Mouse (Mus musculus): ENCODE measurements around the gene Yipf2. TPM values are rescaled to one million over a fixed set of nuclear protein-coding genes. Genes with fewer than 3 reads are reported as not detected.
A peak's percentile ranks its signal among the peaks of the same experiment; 100 is the strongest.

The Yipf2 gene
- polyA plus RNA-seq, 1 experiment from 2014 or later: 30.2 TPM

- no peak for ATAC-seq (replicated peaks; ENCODE audit: low FRiP score, low read depth)
- H3K4me2 ChIP-seq (ENCODE audit: low read length): no peak overlapping the region
- DNase-seq (ENCODE audit: low spot score): no peak
- H3K27ac ChIP-seq: no peak overlapping the region
- no peak overlapping the region for H3K9ac ChIP-seq (ENCODE audit: low read depth, low read length)
- H3K36me3 ChIP-seq (ENCODE audit: insufficient read depth, low read length): no peaks in the 10 kb centered on the region
- H3K4me1 ChIP-seq (replicated peaks; ENCODE audit: insufficient read depth, low read length): 0 out of 2 replicates have a peak, but pooled peaks cover 5% of the 10 kb centered on the region
- H3K9me3 ChIP-seq (replicated peaks; ENCODE audit: low read length): no peaks in the 10 kb centered on the region
- no peak for TF ChIP-seq CTCF (IDR thresholded peaks at IDR 0.05; ENCODE audit: low read depth)
- WGBS: 70% methylated on average over 4 of the region's 4 CpGs
- no peaks in the 10 kb centered on the region for H3K27me3 ChIP-seq (ENCODE audit: insufficient read depth, low read length)
- no peak overlapping the region for H3K4me3 ChIP-seq (replicated peaks; ENCODE audit: low read depth, low read length)
These were observed 34.3 kb downstream of the Yipf2 start for GRCm38 (mm10) chr9:21558366-21558765.

- no peak overlapping the region for H3K4me3 ChIP-seq (replicated peaks; ENCODE audit: low read depth, low read length)
- ATAC-seq (replicated peaks; ENCODE audit: low FRiP score, low read depth): no peak
- no peak overlapping the region; the same call in 1 of the 2 replicates for H3K27ac ChIP-seq
- no peaks in the 10 kb centered on the region for H3K36me3 ChIP-seq (ENCODE audit: insufficient read depth, low read length)
- H3K27me3 ChIP-seq (ENCODE audit: insufficient read depth, low read length): no peaks in the 10 kb centered on the region
- no peaks in the 10 kb centered on the region for H3K9me3 ChIP-seq (replicated peaks; ENCODE audit: low read length)
- TF ChIP-seq CTCF (IDR thresholded peaks at IDR 0.05; ENCODE audit: low read depth): no peak
- no peak overlapping the region for H3K9ac ChIP-seq (ENCODE audit: low read depth, low read length)
- 0 out of 2 replicates have a peak, but pooled peaks cover 5% of the 10 kb centered on the region for H3K4me1 ChIP-seq (replicated peaks; ENCODE audit: insufficient read depth, low read length)
- WGBS: 86% methylated on average over 2 of the region's 2 CpGs
- DNase-seq (ENCODE audit: low spot score): no peak
- no peak overlapping the region for H3K4me2 ChIP-seq (ENCODE audit: low read length)
These were observed 35.1 kb downstream of the Yipf2 start for GRCm38 (mm10) chr9:21557556-21557955.

DNA sequence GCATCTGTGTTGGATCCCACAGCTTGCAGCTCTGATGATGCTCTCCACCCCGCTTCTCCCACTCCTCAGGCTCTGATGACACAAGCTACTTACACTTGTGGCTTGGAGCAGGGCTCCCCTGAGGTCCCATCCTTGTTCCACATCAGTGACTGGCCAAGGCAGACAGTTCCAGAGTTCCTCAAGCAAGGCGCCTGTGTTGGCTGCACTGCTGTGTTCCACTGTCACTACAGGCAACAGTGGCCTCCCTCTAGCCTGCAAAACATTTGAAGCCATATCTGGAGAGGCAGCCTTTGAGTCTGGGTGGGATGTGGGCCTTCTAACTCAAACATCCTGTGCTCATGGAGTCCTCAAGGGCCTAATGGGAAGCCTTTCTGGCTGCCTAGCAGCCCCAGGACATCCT, 35.6 kb downstream of the Yipf2 start:
- ATAC-seq (replicated peaks; ENCODE audit: low FRiP score, low read depth): no peak
- TF ChIP-seq CTCF (IDR thresholded peaks at IDR 0.05; ENCODE audit: low read depth): no peak
- Histone ChIP-seq H3K27me3 (ENCODE audit: insufficient read depth, low read length) (no peaks in the 10 kb centered on the region), H3K9ac (ENCODE audit: low read depth, low read length) (no peak overlapping the region), H3K4me2 (ENCODE audit: low read length) (no peak overlapping the region), H3K27ac (no peak overlapping the region; the same call in 1 of the 2 replicates), H3K36me3 (ENCODE audit: insufficient read depth, low read length) (no peaks in the 10 kb centered on the region), H3K9me3 (replicated peaks; ENCODE audit: low read length) (no peaks in the 10 kb centered on the region), H3K4me3 (replicated peaks; ENCODE audit: low read depth, low read length) (no peak overlapping the region), H3K4me1 (replicated peaks; ENCODE audit: insufficient read depth, low read length) (0 out of 2 replicates have a peak, but pooled peaks cover 5% of the 10 kb centered on the region)
- WGBS: 86% methylated on average over 2 of the region's 2 CpGs
- DNase-seq (ENCODE audit: low spot score): no peak

- ATAC-seq (replicated peaks; ENCODE audit: low FRiP score, low read depth) (no peak), DNase-seq (ENCODE audit: low spot score) (no peak)
- no peak overlapping the region for H3K27ac ChIP-seq
- no peak overlapping the region for H3K4me3 ChIP-seq (replicated peaks; ENCODE audit: low read depth, low read length)
- H3K4me1 ChIP-seq (replicated peaks; ENCODE audit: insufficient read depth, low read length): 0 out of 2 replicates have a peak, but pooled peaks cover 5% of the 10 kb centered on the region
- H3K9ac ChIP-seq (ENCODE audit: low read depth, low read length): no peak overlapping the region
- no peaks in the 10 kb centered on the region for H3K27me3 ChIP-seq (ENCODE audit: insufficient read depth, low read length)
- peak; percentile 16; the same call in 1 of the 2 replicates for TF ChIP-seq CTCF (IDR thresholded peaks at IDR 0.05; ENCODE audit: low read depth)
- no peak overlapping the region for H3K4me2 ChIP-seq (ENCODE audit: low read length)
- H3K36me3 ChIP-seq (ENCODE audit: insufficient read depth, low read length): no peaks in the 10 kb centered on the region; the same call in 1 of the 2 replicates
- H3K9me3 ChIP-seq (replicated peaks; ENCODE audit: low read length): no peaks in the 10 kb centered on the region
- WGBS: 81% methylated on average over 6 of the region's 6 CpGs
These were observed 37.4 kb downstream of the Yipf2 start for GRCm38 (mm10) chr9:21555198-21555742.

GRCm38 (mm10) chr9:21553607-21554273, 38.9 kb downstream of the Yipf2 start:
- no peaks in the 10 kb centered on the region; the same call in 1 of the 2 replicates for H3K36me3 ChIP-seq (ENCODE audit: insufficient read depth, low read length)
- DNase-seq (ENCODE audit: low spot score) (no peak), ATAC-seq (replicated peaks; ENCODE audit: low FRiP score, low read depth) (no peak)
- 82% methylated on average over 6 of the region's 6 CpGs for WGBS
- H3K4me1 ChIP-seq (replicated peaks; ENCODE audit: insufficient read depth, low read length): peaks cover 6% of the 10 kb centered on the region; the same call in 1 of the 2 replicates
- no peak overlapping the region for H3K9ac ChIP-seq (ENCODE audit: low read depth, low read length)
- H3K27me3 ChIP-seq (ENCODE audit: insufficient read depth, low read length): no peaks in the 10 kb centered on the region
- no peak overlapping the region for H3K27ac ChIP-seq
- no peak overlapping the region for H3K4me2 ChIP-seq (ENCODE audit: low read length)
- no peak for TF ChIP-seq CTCF (IDR thresholded peaks at IDR 0.05; ENCODE audit: low read depth)
- H3K4me3 ChIP-seq (replicated peaks; ENCODE audit: low read depth, low read length): no peak overlapping the region
- H3K9me3 ChIP-seq (replicated peaks; ENCODE audit: low read length): no peaks in the 10 kb centered on the region

DNA sequence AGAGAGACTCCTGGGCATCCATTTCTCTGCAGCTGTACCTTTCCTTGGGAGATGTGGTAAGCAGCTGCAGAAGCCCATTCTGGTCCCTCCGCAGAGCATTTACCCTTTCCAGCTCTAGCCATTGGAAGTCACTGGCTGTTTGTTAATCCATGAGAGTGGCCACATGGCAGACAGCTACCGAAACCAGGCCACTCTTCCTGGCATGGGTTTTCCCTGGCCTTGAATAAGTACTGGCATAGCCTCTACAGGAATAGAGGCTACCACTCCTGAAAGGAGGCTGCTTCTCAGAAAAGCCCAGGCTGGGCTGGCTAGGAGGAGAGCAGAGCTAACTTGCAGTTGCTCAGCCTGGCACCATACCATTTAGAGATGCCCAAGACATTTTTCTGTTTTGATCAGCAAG, 41.6 kb downstream of the Yipf2 start:
- 96% methylated on average over 2 of the region's 2 CpGs for WGBS
- no peak for ATAC-seq (replicated peaks; ENCODE audit: low FRiP score, low read depth)

More for the DNA sequence above, 41.6 kb downstream of the Yipf2 start:
- Histone ChIP-seq H3K36me3 (ENCODE audit: insufficient read depth, low read length) (no peaks in the 10 kb centered on the region; the same call in 1 of the 2 replicates), H3K27me3 (ENCODE audit: insufficient read depth, low read length) (no peaks in the 10 kb centered on the region), H3K9me3 (replicated peaks; ENCODE audit: low read length) (no peaks in the 10 kb centered on the region), H3K4me1 (replicated peaks; ENCODE audit: insufficient read depth, low read length) (peaks cover 11% of the 10 kb centered on the region), H3K4me2 (ENCODE audit: low read length) (no peak overlapping the region), H3K4me3 (replicated peaks; ENCODE audit: low read depth, low read length) (no peak overlapping the region), H3K27ac (no peak overlapping the region), H3K9ac (ENCODE audit: low read depth, low read length) (no peak overlapping the region)
- DNase-seq (ENCODE audit: low spot score): no peak
- no peak for TF ChIP-seq CTCF (IDR thresholded peaks at IDR 0.05; ENCODE audit: low read depth)
